11 mouse cellular contexts compared by ENCODE assay signal in genomic region chr17:29050791-29051190, GRCm38 (mm10). TPM values are rescaled to one million over a fixed set of nuclear protein-coding genes. Genes with fewer than 3 reads are reported as not detected.
DNase-seq lines count a peak whose midpoint lies in the region; ATAC-seq and TF ChIP-seq lines count a peak whose summit lies in the region.
"Had no signal": no experiment of that assay in that cellular context is flagged by ENCODE, and none has a peak within 500 bp of the region (broad histone marks: within the 10 kb centered on the region; RNA-seq: fewer than 3 reads in every experiment).

No protein-coding gene starts in this region.

- ATAC-seq in cerebellum, adult (ENCODE audit: insufficient number of reproducible peaks, low FRiP score, low TSS enrichment), result no peak
- ATAC-seq in kidney, postnatal 0 days (replicated peaks; ENCODE audit: low FRiP score, low read depth), result no peak
- no peak for ATAC-seq in liver, embryonic 14.5 days (ENCODE audit: insufficient read depth)
- ATAC-seq: forebrain, embryonic 14.5 days had no signal

- intact Hi-C loops in gastrocnemius, postnatal 14 days (cut with DNase I; ENCODE audit: low total_unique reads), result no loop called here

- DNase-seq in cerebellum, postnatal 14 days, result peak; percentile 37 to 41
- no peak for DNase-seq in kidney, postnatal 0 days (ENCODE audit: low spot score)
- no peak for DNase-seq in kidney, adult 2 months
- DNase-seq in gastrocnemius, postnatal 14 days, result peak; percentile 77
- DNase-seq in liver, embryonic 14.5 days (ENCODE audit: low read depth in 3 of 3, low spot score in 3 of 3), result no peak
- DNase-seq in layer of hippocampus, adult 9-10 months (ENCODE audit: low spot score), result no peak
- no peak for DNase-seq in urinary bladder, postnatal 4 days (ENCODE audit: low spot score in 2 of 2)
- DNase-seq: kidney, postnatal 14 days had no signal

- no peaks in the 10 kb centered on the region for H3K9me3 ChIP-seq in kidney, postnatal 0 days (replicated peaks; ENCODE audit: low read length)
- H3K9me3 ChIP-seq in liver, embryonic 14.5 days (ENCODE audit: control insufficient read depth, low read length), result no peaks in the 10 kb centered on the region
- H3K9me3 ChIP-seq: midbrain, embryonic 12.5 days had no signal

- H3K27ac ChIP-seq in kidney, postnatal 0 days, result no peak overlapping the region
- no peak overlapping the region for H3K27ac ChIP-seq in kidney, adult 2 months (ENCODE audit: insufficient read depth, low read depth, low read length)
- H3K27ac ChIP-seq in liver, embryonic 14.5 days, result no peak overlapping the region
- H3K27ac ChIP-seq: midbrain, embryonic 12.5 days had no signal

- H3K4me1 ChIP-seq in kidney, postnatal 0 days (replicated peaks; ENCODE audit: insufficient read depth, low read length), result peaks cover 12% of the 10 kb centered on the region; the same call in 1 of the 2 replicates
- peaks cover 3% of the 10 kb centered on the region; the same call in 1 of the 2 replicates for H3K4me1 ChIP-seq in kidney, adult 2 months (ENCODE audit: control insufficient read depth, insufficient read depth, low read length)
- peaks cover 3 to 9% of the 10 kb centered on the region in 2 experiments; a peak in 2 of 4 replicates for H3K4me1 ChIP-seq in liver, embryonic 14.5 days (replicated peaks; ENCODE audit: control insufficient read depth in 2 of 2, insufficient read depth in 2 of 2, low read length in 1 of 2)

- WGBS in kidney, postnatal 0 days, result 18% methylated on average over 14 of the region's 14 CpGs
- WGBS in kidney, adult 2 months, result 28% methylated on average over 14 of the region's 14 CpGs
- 56% methylated on average over 14 of the region's 14 CpGs for WGBS in liver, embryonic 14.5 days (ENCODE audit: insufficient replicate concordance)

- no peak for TF ChIP-seq CTCF in kidney, postnatal 0 days (IDR thresholded peaks at IDR 0.05; ENCODE audit: low read depth)
- no peak for TF ChIP-seq CTCF in kidney, adult 2 months (conservative IDR thresholded peaks at IDR 0.05; ENCODE audit: insufficient read depth, insufficient read length, low read depth, low read length)
- TF ChIP-seq CTCF in liver, embryonic 14.5 days (IDR thresholded peaks at IDR 0.05; ENCODE audit: low read depth), result no peak

- TF ChIP-seq POLR2A in kidney, adult 2 months (IDR thresholded peaks at IDR 0.05; ENCODE audit: low read depth, low read length), result no peak

- no peak overlapping the region for H3K4me3 ChIP-seq in kidney, postnatal 0 days (replicated peaks; ENCODE audit: low read depth, low read length)
- H3K4me3 ChIP-seq in kidney, adult 2 months (ENCODE audit: insufficient read depth, low read depth, low read length), result no peak overlapping the region
- no peak overlapping the region for H3K4me3 ChIP-seq in liver, embryonic 14.5 days (ENCODE audit: insufficient read depth in 1 of 2, low read depth in 2 of 2, low read length in 2 of 2)
- H3K4me3 ChIP-seq: midbrain, embryonic 12.5 days had no signal

- H3K36me3 ChIP-seq in kidney, postnatal 0 days (ENCODE audit: insufficient read depth, low read length), result peaks cover 6% of the 10 kb centered on the region; the same call in 1 of the 2 replicates
- no peaks in the 10 kb centered on the region for H3K36me3 ChIP-seq in kidney, adult 2 months (ENCODE audit: control insufficient read depth, insufficient read depth, low read length)
- peaks cover 16% of the 10 kb centered on the region for H3K36me3 ChIP-seq in liver, embryonic 14.5 days (replicated peaks; ENCODE audit: control insufficient read depth, insufficient read depth, low read depth)

- no peaks in the 10 kb centered on the region for H3K27me3 ChIP-seq in kidney, postnatal 0 days (ENCODE audit: insufficient read depth, low read length)
- no peaks in the 10 kb centered on the region for H3K27me3 ChIP-seq in kidney, adult 2 months (replicated peaks; ENCODE audit: control insufficient read depth, insufficient read depth, low read length)
- no peaks in the 10 kb centered on the region for H3K27me3 ChIP-seq in liver, embryonic 14.5 days (ENCODE audit: control insufficient read depth, insufficient read depth, low read length)
- H3K27me3 ChIP-seq: midbrain, embryonic 12.5 days had no signal

- no peak overlapping the region for H3K9ac ChIP-seq in kidney, postnatal 0 days (ENCODE audit: low read depth, low read length)
- H3K9ac ChIP-seq in liver, embryonic 14.5 days (replicated peaks), result no peak overlapping the region
- H3K9ac ChIP-seq: midbrain, embryonic 12.5 days had no signal

- no peak for TF ChIP-seq EP300 in liver, embryonic 14.5 days (IDR thresholded peaks at IDR 0.05; ENCODE audit: low read depth)

- H3K4me2 ChIP-seq in kidney, postnatal 0 days (ENCODE audit: low read length), result 0 out of 2 replicates have a peak overlapping the region, but pooled peaks have one; percentile 16
- H3K4me2 ChIP-seq in liver, embryonic 14.5 days (ENCODE audit: low read depth), result peak overlapping the region; percentile 0; the same call in 1 of the 2 replicates
- H3K4me2 ChIP-seq: midbrain, embryonic 12.5 days had no signal

RNA-seq across cellular contexts. Expression of gene Srsf3, which starts 18.4 kb away (rescaled TPM):
- 456 and 496 TPM in 2 replicates for polyA plus RNA-seq in kidney, postnatal 0 days (2015; fragmentation: Nextera tagmentation; extraction: Ambion mirVana)
- 71.0 and 85.2 TPM in 2 replicates for polyA plus RNA-seq in kidney, adult 2 months (2012; rRNA removed)
- total RNA-seq in gastrocnemius, postnatal 14 days (2021), result 10 to 100 TPM; 50.7 to 52.3 TPM
- 91.1 and 123 TPM in 2 replicates for polyA plus RNA-seq in liver, embryonic 14.5 days (2012; rRNA removed)
- 269 and 272 TPM in 2 replicates for polyA plus RNA-seq in liver, embryonic 14.5 days (2014; fragmentation: Nextera tagmentation; extraction: Ambion mirVana)

RNA-seq across cellular contexts. Expression of gene Cdkn1a, which starts 40.0 kb away (rescaled TPM):
- 125 and 136 TPM in 2 replicates for polyA plus RNA-seq in kidney, postnatal 0 days (2015; fragmentation: Nextera tagmentation; extraction: Ambion mirVana)
- 11.6 and 13.7 TPM in 2 replicates for polyA plus RNA-seq in kidney, adult 2 months (2012; rRNA removed)
- total RNA-seq in gastrocnemius, postnatal 14 days (2021), result 10 to 100 TPM; 24.1 to 70.7 TPM
- polyA plus RNA-seq in liver, embryonic 14.5 days (2012; rRNA removed), result 2.6 and 3.0 TPM in 2 replicates
- 6.5 and 7.0 TPM in 2 replicates for polyA plus RNA-seq in liver, embryonic 14.5 days (2014; fragmentation: Nextera tagmentation; extraction: Ambion mirVana)

RNA-seq across cellular contexts. Expression of gene Stk38, which starts 43.0 kb away (rescaled TPM):
- 58.8 and 66.9 TPM in 2 replicates for polyA plus RNA-seq in kidney, postnatal 0 days (2015; fragmentation: Nextera tagmentation; extraction: Ambion mirVana)
- polyA plus RNA-seq in kidney, adult 2 months (2012; rRNA removed), result 61.7 and 66.8 TPM in 2 replicates
- 10 to 100 TPM; 25.3 to 29.0 TPM for total RNA-seq in gastrocnemius, postnatal 14 days (2021)
- polyA plus RNA-seq in liver, embryonic 14.5 days (2012; rRNA removed), result 24.5 and 31.8 TPM in 2 replicates
- 29.2 and 32.7 TPM in 2 replicates for polyA plus RNA-seq in liver, embryonic 14.5 days (2014; fragmentation: Nextera tagmentation; extraction: Ambion mirVana)

Comparison
In these comparisons a context has a peak if more than half of its experiments do, and no peak if none do; other contexts are left out.
1. DNase-seq: peak in cerebellum, postnatal 14 days (2 of 2) and gastrocnemius, postnatal 14 days (single experiment); none in kidney, postnatal 0 days (single experiment), kidney, adult 2 months (single experiment), liver, embryonic 14.5 days (0 of 3), layer of hippocampus, adult 9-10 months (single experiment) and urinary bladder, postnatal 4 days (0 of 2).